Mouse (Mus musculus): Measurements from ENCODE around the gene Klf14.

Gene Klf14

GRCm38 (mm10) chr6:30958736-30959540 lies at the start of gene Klf14:
Gene Klf14, minus strand, starts transcription at chr6:30959078.
- ChIA-PET POLR2A (interaction anchor here in 3 of 4 experiments (0.6 to 1.9 kb wide), 10 partner anchors 11 to 553 kb away, joined by 3 to 8 read pairs (median 4); partner anchors contain the start of genes Ssmem1 (in 2 of the 3), Cep41 (in 1 of the 3) and Tmem209 (in 1 of the 3)), CTCF (interaction anchor here (0.6 to 1.7 kb wide), 5 partner anchors 24 to 424 kb away, joined by 3 to 5 read pairs (median 3); no protein-coding TSS in a partner anchor)

- CTCF ChIA-PET: no interaction called here
Observed at GRCm38 (mm10) chr6:31006111-31006600, 47.3 kb upstream of the Klf14 start.

GRCm38 (mm10) chr6:30986393-30986792 lies 27.5 kb upstream of the Klf14 start:
- POLR2A ChIA-PET: no interaction called here
- CTCF ChIA-PET: no interaction called here

More at GRCm38 (mm10) chr6:31006111-31006600, 47.3 kb upstream of the Klf14 start:
- POLR2A ChIA-PET: no interaction called here

GRCm38 (mm10) chr6:30983021-30983420 lies 24.1 kb upstream of the Klf14 start:
- ChIA-PET POLR2A (interaction anchor here (0.5 to 1.3 kb wide), 14 partner anchors 12 to 1064 kb away, joined by 3 to 6 read pairs (median 4); partner anchors contain the start of gene Klhdc10 (in 1 of the 4)), CTCF (interaction anchor here (0.6 to 1.9 kb wide), 58 partner anchors 9 to 1704 kb away, joined by 3 to 21 read pairs (median 4); partner anchors contain the start of genes Klf14 (in 1 of the 4) and Klhdc10 (in 1 of the 4))

- ChIA-PET POLR2A (interaction anchor here (0.5 to 1.3 kb wide), 20 partner anchors 11 to 1386 kb away, joined by 3 to 6 read pairs (median 4); partner anchors contain the start of gene Klhdc10 (in 1 of the 4)), CTCF (interaction anchor here (0.5 to 1.9 kb wide), 88 partner anchors 9 to 1704 kb away, joined by 3 to 21 read pairs (median 4); partner anchors contain the start of genes Klhdc10 (in 2 of the 4), Irf5 (in 1 of the 4), Klf14 (in 1 of the 4) and Ssmem1 (in 1 of the 4))
Observed at GRCm38 (mm10) chr6:30982372-30982980, 23.6 kb upstream of the Klf14 start.

- ChIA-PET CTCF (interaction anchor here (0.5 to 0.8 kb wide), 4 partner anchors 92 to 446 kb away, joined by 3 to 6 read pairs (median 4); no protein-coding TSS in a partner anchor), POLR2A (no interaction called here)
Observed at GRCm38 (mm10) chr6:30981351-30981750, 22.5 kb upstream of the Klf14 start.

GRCm38 (mm10) chr6:30978615-30979014 lies 19.7 kb upstream of the Klf14 start:
- ChIA-PET POLR2A (interaction anchor here in 3 of 4 experiments (0.6 to 2.4 kb wide), 14 partner anchors 20 to 577 kb away, joined by 3 to 7 read pairs (median 4); partner anchors contain the start of genes Ssmem1 (in 2 of the 3), Tmem209 (in 2 of the 3), Klf14 (in 1 of the 3) and Klhdc10 (in 1 of the 3)), CTCF (interaction anchor here in 2 of 4 experiments (0.6 to 1.8 kb wide), 4 partner anchors 54 to 1580 kb away, joined by 4 to 7 read pairs (median 6); no protein-coding TSS in a partner anchor)

GRCm38 (mm10) chr6:30972121-30972520 lies 13.2 kb upstream of the Klf14 start:
- CTCF ChIA-PET: interaction anchor here in 1 of 4 experiments (0.6 kb wide), 1 partner anchor 10 kb away, joined by 15 read pairs; no protein-coding TSS in a partner anchor
- POLR2A ChIA-PET: interaction anchor here in 2 of 4 experiments (0.7 to 1.0 kb wide), 2 partner anchors 16 to 1532 kb away, joined by 4 to 7 read pairs; no protein-coding TSS in a partner anchor

- CTCF ChIA-PET: interaction anchor here (0.6 to 1.7 kb wide), 9 partner anchors 24 to 489 kb away, joined by 3 to 6 read pairs (median 3); no protein-coding TSS in a partner anchor
- POLR2A ChIA-PET: interaction anchor here in 3 of 4 experiments (0.6 to 1.9 kb wide), 14 partner anchors 10 to 567 kb away, joined by 3 to 8 read pairs (median 4); partner anchors contain the start of genes Ssmem1 (in 2 of the 3), Cep41 (in 1 of the 3), Tmem209 (in 1 of the 3) and Zc3hc1 (in 1 of the 3)
Observed at GRCm38 (mm10) chr6:30957784-30958735, 818 bp downstream of the Klf14 start.

- POLR2A ChIA-PET: no interaction called here
- CTCF ChIA-PET: interaction anchor here in 1 of 4 experiments (0.6 kb wide), 1 partner anchor 14 kb away, joined by 4 read pairs; no protein-coding TSS in a partner anchor
Observed at GRCm38 (mm10) chr6:30939264-30939663, 19.6 kb downstream of the Klf14 start.

GRCm38 (mm10) chr6:30922821-30923220 lies 36.1 kb downstream of the Klf14 start:
- POLR2A ChIA-PET: no interaction called here
- CTCF ChIA-PET: no interaction called here

- ChIA-PET CTCF (interaction anchor here in 1 of 4 experiments (0.7 kb wide), 1 partner anchor 23 kb away, joined by 3 read pairs; no protein-coding TSS in a partner anchor), POLR2A (interaction anchor here in 2 of 4 experiments (0.5 to 0.9 kb wide), 4 partner anchors 14 to 76 kb away, joined by 3 to 4 read pairs (median 3); no protein-coding TSS in a partner anchor)
Observed at GRCm38 (mm10) chr6:30921826-30922225, 37.1 kb downstream of the Klf14 start.

- CTCF ChIA-PET: interaction anchor here in 1 of 4 experiments (0.6 to 0.7 kb wide), 2 partner anchors 24 to 345 kb away, joined by 3 to 5 read pairs; no protein-coding TSS in a partner anchor
- POLR2A ChIA-PET: interaction anchor here in 1 of 4 experiments (0.6 to 0.9 kb wide), 4 partner anchors 13 to 1590 kb away, joined by 3 to 4 read pairs (median 3); no protein-coding TSS in a partner anchor
Observed at GRCm38 (mm10) chr6:30920834-30921675, 37.8 kb downstream of the Klf14 start.

- ChIA-PET CTCF (no interaction called here), POLR2A (interaction anchor here in 1 of 4 experiments (1.8 kb wide), 1 partner anchor 23 kb away, joined by 4 read pairs; no protein-coding TSS in a partner anchor)
Observed at GRCm38 (mm10) chr6:30915473-30915872, 43.4 kb downstream of the Klf14 start, which contains the start of gene Tsga13. Gene Tsga13, minus strand, starts transcription at chr6:30915573.

GRCm38 (mm10) chr6:30907970-30908369 lies 50.9 kb downstream of the Klf14 start:
- ChIA-PET CTCF (no interaction called here), POLR2A (interaction anchor here in 1 of 4 experiments (0.9 to 1.2 kb wide), 2 partner anchors 11 to 13 kb away, joined by 3 read pairs; partner anchors contain the start of gene Copg2)

Measured in embryonic stem cell, embryonic (primary cell).